Mouse (Mus musculus) brain, embryonic 18.5 days (tissue): ENCODE data around the gene Atxn1.

Source experiments
- DNase-seq: peaks from one replicate; pipeline ENCODE4 v3.0.0-alpha.2; 2012; ENCODE audit warnings: low read depth, low spot score

Gene Atxn1

GRCm38 (mm10) chr13:45527232-45527964 is 437.4 kb downstream of the Atxn1 start:
- no peak for DNase-seq

DNA sequence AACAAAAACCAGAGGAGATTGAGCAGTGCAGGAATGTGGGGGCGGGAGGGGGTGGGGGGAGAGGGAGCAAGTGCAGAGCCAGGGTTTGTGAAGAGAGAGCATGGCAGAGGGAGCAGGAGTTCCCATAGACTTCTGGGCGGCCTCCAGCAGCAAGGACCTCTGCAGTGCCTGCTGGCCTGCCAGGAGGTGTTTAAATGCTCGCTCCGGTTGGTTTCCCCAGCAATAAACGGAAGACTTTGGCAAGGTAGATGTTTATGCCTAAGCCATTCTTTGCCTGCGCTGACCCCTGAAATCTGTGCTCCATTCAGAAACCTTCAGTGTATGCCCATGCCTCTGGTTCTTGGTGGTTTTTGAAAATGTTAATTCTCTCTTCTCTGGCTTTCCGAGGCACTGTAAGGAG is 438.6 kb downstream of the Atxn1 start:
- DNase-seq: no peak

DNA sequence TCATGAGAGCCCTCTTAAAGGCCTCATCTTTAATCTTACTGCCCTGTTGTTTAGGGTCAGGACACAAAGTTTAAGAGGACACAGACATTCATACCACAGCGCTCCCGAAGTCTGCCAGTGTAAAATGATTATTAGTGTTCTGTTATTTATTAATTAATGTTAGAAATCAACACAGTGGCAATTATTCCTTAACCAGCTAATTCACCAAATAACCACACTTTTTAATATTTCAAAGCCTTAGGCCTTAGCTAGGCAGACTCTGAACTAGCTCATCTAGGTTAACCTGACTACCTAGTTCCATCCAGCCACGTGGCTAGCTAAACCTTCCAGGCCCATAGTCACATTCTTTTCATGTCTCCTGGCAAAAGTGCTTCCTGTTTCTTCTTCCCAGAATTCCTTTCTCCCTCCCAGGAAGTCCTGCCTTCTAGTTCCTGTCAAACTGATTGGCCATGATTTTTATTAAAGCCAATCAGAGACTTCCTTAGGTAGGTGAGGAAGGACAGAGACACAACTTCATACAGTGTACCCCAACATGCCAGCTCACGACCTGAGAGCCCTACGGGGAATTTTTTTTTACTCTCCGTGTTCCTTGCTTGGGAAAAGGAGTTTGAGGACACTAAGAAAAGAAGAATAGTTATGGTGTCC is 439.9 kb downstream of the Atxn1 start:
- DNase-seq: no peak

- no peak for DNase-seq
Observed at GRCm38 (mm10) chr13:45524305-45524704, 440.5 kb downstream of the Atxn1 start.

DNA sequence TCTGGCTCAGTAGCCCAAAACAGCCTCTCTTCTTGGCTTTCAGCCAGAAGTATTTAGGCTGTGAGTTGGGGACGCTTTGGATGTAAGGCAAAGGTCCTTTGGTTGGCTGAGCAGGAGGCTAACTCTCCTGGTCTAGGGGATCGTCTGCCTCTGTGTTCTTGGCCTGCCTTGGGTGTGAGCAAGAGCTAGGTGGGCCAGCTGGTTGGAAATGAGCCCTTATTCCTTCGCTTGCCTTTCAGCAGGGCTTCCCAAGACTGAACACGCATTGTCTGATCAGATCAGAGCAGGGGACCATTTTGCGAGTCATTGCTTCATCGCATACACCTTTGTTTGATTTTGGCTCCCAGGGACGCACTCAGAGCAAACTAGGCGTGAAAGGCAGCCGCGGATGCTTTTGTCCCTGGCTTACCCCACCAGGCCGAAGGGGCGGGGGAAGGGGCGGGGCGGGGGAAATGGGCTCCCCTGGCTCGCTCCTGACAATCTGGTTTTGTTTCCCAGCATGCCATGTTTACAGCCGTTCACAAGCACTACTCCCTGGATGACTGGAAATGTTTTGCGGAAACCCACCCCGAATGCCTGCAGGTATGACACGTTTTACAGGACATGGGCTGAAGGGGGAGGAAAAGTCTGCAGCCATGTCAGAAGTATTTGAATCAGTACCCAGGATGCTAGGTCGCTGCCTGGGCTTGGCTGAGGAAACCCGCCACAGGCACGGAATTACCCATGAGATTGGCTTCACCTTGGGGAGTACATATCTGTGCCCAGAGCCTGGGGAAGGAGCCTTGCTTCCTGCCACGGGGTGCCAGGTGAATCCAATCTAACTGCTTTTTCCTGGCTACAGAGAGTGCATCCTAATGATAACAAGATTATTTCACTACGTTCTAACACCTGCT is 448.1 kb downstream of the Atxn1 start:
- DNase-seq: no peak

- no peak for DNase-seq
Observed at GRCm38 (mm10) chr13:45514832-45515422, 449.9 kb downstream of the Atxn1 start.

- DNase-seq: no peak
Observed at GRCm38 (mm10) chr13:45514115-45514514, 450.7 kb downstream of the Atxn1 start.

DNA sequence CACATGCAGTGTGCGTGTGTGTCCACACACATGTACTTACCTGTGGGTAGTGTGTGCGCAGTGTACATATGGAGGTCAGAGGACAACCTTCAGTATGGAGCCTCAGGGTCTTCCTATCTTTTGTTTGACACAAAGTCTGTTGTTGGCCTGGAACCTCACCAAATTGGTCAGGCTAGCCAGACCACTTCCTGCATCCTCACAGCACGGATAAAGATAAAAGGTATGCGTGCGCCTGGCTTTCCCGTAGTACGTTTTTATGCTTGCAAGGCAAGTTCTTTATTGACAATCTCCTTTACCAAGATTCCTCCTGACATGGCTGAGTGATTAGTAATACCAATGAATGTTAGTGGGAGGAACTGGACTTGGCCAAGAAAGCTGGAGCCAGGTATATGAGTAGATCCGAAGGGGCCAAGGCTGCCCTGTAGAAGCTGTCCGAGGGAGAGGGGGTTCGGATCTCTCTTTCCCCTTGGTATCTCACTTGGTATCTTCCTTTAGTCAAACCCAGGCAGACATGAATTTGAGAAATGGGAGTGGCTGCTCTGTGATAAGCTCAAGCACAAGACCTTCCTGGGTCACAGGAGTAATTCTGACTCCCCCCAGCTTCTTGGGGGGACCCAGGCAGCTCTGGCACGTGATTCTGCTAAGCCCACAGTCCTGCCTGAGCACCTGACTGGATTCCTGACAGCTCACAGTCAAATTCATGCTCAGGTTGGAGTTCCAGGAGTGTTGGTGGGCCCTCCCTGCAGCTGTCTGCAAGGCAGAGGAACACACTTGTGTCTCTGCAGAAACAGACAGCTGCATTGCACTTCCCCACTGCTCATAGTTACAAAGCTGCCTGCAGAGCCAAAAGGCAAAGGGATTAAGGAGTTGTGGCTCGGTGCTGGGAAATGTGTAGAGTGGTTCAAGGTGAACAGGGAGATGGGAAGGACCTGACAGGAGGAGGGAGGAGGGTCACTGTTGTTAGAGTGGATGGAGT is 451.5 kb downstream of the Atxn1 start:
- no peak for DNase-seq

DNA sequence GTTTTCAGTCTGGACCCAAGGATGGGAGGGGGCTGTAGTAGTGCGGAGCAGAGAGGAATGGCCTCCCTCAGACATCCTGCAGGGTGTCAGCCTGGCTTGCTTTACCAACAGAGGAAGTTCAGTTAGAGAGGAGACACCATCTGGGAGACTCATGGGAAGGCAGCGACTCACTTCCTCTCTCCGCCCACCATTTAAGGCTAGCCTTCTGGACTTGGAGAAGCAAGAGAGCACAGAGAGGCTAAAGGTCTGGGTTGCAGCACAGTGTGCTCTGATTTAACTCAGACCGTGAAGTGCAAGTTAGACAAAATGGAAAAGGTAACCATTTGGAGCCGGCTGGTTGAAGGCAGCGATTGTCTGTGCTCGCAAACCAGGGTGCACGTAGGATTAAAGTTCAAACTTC is 452.3 kb downstream of the Atxn1 start:
- no peak for DNase-seq

DNA sequence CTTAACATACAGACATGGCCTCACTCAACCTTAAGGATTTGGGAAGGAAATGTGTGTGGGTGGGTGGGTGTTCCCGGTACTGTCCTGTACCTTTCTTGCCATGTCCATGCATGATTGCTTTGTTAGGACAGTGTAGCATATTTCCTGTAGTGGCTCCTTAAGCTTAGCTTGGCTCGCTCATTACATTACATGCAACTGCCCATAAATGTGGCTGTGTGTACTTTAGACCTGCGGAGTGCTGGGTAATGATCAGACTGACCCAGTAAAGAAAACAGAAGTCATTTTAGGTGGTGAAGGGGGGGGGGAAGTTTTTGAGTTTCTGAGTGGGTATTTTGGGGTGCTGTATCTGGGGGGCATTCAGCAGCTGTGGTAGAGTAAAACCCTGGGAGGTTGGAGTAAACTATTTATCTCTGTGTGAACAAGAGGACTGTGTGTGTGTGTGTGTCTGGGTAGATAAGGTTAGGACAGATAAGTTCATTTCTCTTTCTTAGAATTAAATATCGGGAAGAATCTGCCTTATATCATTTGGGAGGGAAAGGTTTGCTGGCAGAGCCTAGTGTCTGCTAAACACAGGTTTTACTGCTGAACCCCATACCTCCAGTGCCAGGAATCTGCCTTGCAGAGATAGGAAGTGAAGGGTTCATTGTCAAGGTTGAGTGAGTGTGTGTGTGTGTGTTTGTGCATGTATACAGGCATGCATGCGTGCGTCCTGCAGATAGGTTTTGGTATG is 452.9 kb downstream of the Atxn1 start:
- no peak for DNase-seq

GRCm38 (mm10) chr13:45509366-45509765 is 455.4 kb downstream of the Atxn1 start:
- DNase-seq: no peak

- no peak for DNase-seq
Observed at GRCm38 (mm10) chr13:45508495-45508894, 456.3 kb downstream of the Atxn1 start.

GRCm38 (mm10) chr13:45507274-45508229 is 457.3 kb downstream of the Atxn1 start, which contains the start of gene Gmpr:
Gene Gmpr (plus strand): TSS chr13:45507444.
- DNase-seq: peak; percentile 60

DNA sequence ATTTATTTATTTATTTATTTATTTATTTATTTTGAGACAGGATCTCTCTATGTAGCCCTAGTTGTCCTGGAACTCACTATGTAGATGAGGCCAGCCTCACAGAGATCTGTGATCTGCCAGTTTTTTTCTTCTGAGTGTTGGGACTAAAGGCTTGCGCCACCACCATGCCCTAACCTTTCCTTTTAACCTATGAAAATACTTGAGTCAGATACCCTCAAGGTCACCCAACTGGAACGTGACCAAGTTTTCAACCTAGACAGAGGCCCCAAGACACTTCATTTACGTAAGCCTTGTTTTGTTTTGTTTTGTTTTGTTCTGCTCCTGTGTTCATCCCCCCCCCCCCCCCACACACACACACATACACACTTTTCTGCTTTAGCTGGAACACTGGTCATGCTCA is 459.3 kb downstream of the Atxn1 start:
- DNase-seq: no peak

GRCm38 (mm10) chr13:45502791-45503190 is 462.0 kb downstream of the Atxn1 start:
- DNase-seq: no peak

- DNase-seq: no peak
Observed at GRCm38 (mm10) chr13:45499906-45500305, 464.9 kb downstream of the Atxn1 start.
